ENCODE assay signal across 16 mouse cellular contexts in the genomic region with DNA sequence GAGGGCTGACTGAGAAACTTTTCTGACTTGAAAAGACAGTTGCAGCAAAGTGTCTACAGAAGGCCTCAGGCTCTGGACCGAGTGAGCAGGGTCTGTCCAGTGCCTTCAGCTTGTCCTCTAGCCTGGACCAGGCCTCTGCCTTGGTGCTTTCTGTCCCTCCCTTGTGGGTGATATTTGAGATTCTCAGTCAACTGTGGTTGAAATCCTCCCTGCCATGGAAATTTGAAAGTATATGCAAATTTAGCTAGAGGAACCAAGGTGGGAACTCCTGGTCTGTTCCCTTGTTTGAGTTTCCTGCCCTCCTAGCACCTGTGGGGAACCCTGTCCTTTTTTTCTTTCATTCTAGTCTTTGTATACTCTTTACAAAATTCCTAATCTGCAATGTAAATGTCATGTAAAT. TPM values are rescaled to one million over a fixed set of nuclear protein-coding genes. Genes with fewer than 3 reads are reported as not detected.
"Had no signal": no experiment of that assay in that cellular context is flagged by ENCODE, and none has a peak within 500 bp of the region (broad histone marks: within the 10 kb centered on the region; RNA-seq: fewer than 3 reads in every experiment).

No protein-coding gene starts in this region.

- H3K36me3 ChIP-seq: kidney, embryonic 15.5 days; limb, embryonic 13.5 days; liver, embryonic 13.5 days; midbrain, embryonic 13.5 days; neural tube, embryonic 15.5 days had no signal

- H3K4me2 ChIP-seq: kidney, embryonic 15.5 days; limb, embryonic 13.5 days; liver, embryonic 13.5 days; midbrain, embryonic 13.5 days; neural tube, embryonic 15.5 days had no signal

- H3K4me3 ChIP-seq: kidney, embryonic 15.5 days; limb, embryonic 13.5 days; liver, embryonic 13.5 days; midbrain, embryonic 13.5 days; myocyte; neural tube, embryonic 15.5 days had no signal

- H3K4me1 ChIP-seq: liver, embryonic 13.5 days; midbrain, embryonic 13.5 days; neural tube, embryonic 15.5 days had no signal

- DNase-seq: kidney, adult 18-20 months; kidney, postnatal 25 days; layer of hippocampus, adult 9-11 months; layer of hippocampus, postnatal 36 days; liver, embryonic 13.5 days; lung, adult 18-20 months; right cerebral cortex, adult 18-20 months; right cerebral cortex, postnatal 25 days had no signal

- H3K9me3 ChIP-seq: kidney, embryonic 15.5 days; limb, embryonic 13.5 days; liver, embryonic 13.5 days; midbrain, embryonic 13.5 days; neural tube, embryonic 15.5 days had no signal

- ATAC-seq: midbrain, embryonic 13.5 days had no signal

- H3K9ac ChIP-seq: kidney, embryonic 15.5 days; limb, embryonic 13.5 days; liver, embryonic 13.5 days; midbrain, embryonic 13.5 days; neural tube, embryonic 15.5 days had no signal

- H3K27ac ChIP-seq: kidney, embryonic 15.5 days; limb, embryonic 13.5 days; liver, embryonic 13.5 days; midbrain, embryonic 13.5 days; neural tube, embryonic 15.5 days; stomach, postnatal 0 days had no signal

RNA-seq across cellular contexts. Expression of a gene that starts 6.2 kb away (rescaled TPM):
- polyA plus RNA-seq: myocyte; neural tube, embryonic 11.5 days had no signal

RNA-seq across cellular contexts. Expression of a gene that starts 6.3 kb away (rescaled TPM):
- total RNA-seq: megakaryocyte-erythroid progenitor cell, adult 5-6 weeks had no signal
